Mouse (Mus musculus): ENCODE results near the gene Hist1h2ae.
A peak's percentile ranks its signal among the peaks of the same experiment; 100 is the strongest.

The Hist1h2ae gene

DNA sequence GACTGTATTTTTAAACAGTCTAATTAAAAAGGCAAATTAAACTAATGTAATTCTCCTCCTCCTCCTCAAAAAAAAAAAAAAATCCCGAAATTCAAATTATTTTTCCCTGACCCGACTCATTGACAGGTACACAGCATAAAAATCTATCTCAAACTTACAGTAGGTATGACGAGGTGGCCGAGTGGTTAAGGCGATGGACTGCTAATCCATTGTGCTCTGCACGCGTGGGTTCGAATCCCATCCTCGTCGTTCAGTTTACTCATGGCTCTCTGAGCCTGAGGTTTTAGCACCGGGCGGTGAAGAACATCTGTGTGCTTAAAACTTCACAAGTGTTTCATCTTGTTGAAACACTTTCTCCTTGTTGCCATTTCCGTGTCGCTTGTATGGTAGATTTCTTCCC is 49.3 kb downstream of the Hist1h2ae start:
- peak; percentile 85 for DNase-seq (ENCODE audit: low read depth, low spot score)
